Mouse (Mus musculus): ENCODE results near the gene Dnah5. TPM values are rescaled to one million over a fixed set of nuclear protein-coding genes. Genes with fewer than 3 reads are reported as not detected.
"Not testable (repeated sequence)": the region's sequence is repeated elsewhere in the genome, so short reads cannot be mapped to it uniquely, and the experiment has no call there.

Gene Dnah5
- polyA plus RNA-seq, 1 experiment from 2014 or later, result 0.14 TPM

DNA sequence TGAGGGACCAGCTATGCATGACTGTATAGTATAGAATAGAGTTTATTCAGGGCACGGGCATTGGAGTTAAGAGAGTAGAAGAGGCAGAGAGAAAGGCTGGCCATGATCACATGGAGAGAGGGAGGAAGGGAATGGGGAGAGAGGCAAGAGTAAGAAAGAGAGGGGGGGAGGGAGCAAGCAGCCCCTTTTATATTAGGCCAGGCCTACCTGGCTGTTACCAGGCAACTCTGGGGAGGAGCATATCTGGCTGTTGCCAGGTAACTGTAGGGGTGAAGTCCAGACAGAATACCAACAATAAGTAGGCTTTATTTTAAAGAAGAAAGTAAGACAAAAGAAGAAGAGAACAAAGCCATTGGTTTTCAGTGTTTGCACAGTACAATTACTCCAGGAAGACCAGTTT lies 194.9 kb downstream of the Dnah5 start:
- no peak overlapping the region for H3K4me2 ChIP-seq
- H3K9me3 ChIP-seq, result no peaks in the 10 kb centered on the region
- 0 out of 2 replicates have a peak, but pooled peaks cover 4% of the 10 kb centered on the region for H3K4me1 ChIP-seq (replicated peaks)
- no peak for ATAC-seq (ENCODE audit: low FRiP score, low read depth)
- no peak overlapping the region for H3K27ac ChIP-seq (replicated peaks)
- H3K27me3 ChIP-seq, result no peaks in the 10 kb centered on the region
- no peaks in the 10 kb centered on the region for H3K36me3 ChIP-seq
- 42% methylated on average over 1 of the region's 1 CpGs for WGBS
- H3K4me3 ChIP-seq, result no peak overlapping the region
- H3K9ac ChIP-seq, result no peak overlapping the region

DNA sequence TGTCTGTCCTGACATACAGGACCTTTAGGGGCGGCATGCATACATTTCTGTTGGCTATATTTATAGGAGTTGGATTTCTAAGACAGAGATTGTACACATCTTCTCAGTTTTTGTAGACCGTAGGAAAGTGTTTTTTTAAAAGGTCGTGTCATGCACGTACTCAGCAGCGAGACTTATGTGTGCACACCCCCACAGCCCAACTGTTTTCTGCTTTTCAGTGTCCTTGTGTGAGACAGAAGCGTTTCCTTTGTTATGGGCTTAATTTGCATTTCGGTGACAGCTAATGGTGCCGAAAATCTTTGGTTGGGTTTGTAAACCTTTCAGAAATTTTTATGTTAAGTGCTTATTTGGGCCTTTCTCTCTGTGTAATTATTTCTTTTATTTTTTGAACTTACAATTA lies 195.7 kb downstream of the Dnah5 start:
- H3K4me3 ChIP-seq, result no peak overlapping the region
- 36% methylated on average over 8 of the region's 8 CpGs for WGBS
- ATAC-seq (ENCODE audit: low FRiP score, low read depth), result no peak

DNA sequence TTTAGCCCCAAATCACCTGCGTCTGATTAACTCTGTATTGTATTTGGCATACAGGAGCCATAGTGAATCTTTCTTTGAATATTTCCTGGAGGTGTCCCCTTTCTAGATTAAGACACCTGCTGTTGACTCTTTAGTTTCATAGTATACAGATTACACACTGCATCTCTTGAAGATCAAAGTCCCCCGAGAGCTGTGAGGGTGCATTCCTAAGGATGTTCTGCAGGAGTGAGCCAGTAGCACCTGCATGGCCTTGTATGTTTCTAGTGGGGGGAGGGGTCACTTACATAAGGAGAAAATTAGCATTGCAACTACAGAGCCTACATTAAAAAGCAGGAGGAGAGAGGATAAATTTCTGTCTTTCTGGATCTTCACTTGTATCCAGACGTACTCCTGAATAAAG lies 201.1 kb downstream of the Dnah5 start:
- no peak overlapping the region for H3K27ac ChIP-seq (replicated peaks)
- no peak for ATAC-seq (ENCODE audit: low FRiP score, low read depth)
- no peak overlapping the region for H3K4me2 ChIP-seq
- no peaks in the 10 kb centered on the region for H3K4me1 ChIP-seq (replicated peaks)
- WGBS, result 77% methylated on average over 3 of the region's 3 CpGs
- no peak overlapping the region for H3K9ac ChIP-seq
- H3K27me3 ChIP-seq, result no peaks in the 10 kb centered on the region
- H3K4me3 ChIP-seq, result no peak overlapping the region
- H3K9me3 ChIP-seq, result no peaks in the 10 kb centered on the region
- no peaks in the 10 kb centered on the region for H3K36me3 ChIP-seq

More for the DNA sequence above, 195.7 kb downstream of the Dnah5 start:
- no peaks in the 10 kb centered on the region for H3K27me3 ChIP-seq
- no peak overlapping the region for H3K4me2 ChIP-seq
- 0 out of 2 replicates have a peak, but pooled peaks cover 4% of the 10 kb centered on the region for H3K4me1 ChIP-seq (replicated peaks)
- H3K9ac ChIP-seq, result no peak overlapping the region
- H3K36me3 ChIP-seq, result no peaks in the 10 kb centered on the region
- H3K27ac ChIP-seq (replicated peaks), result no peak overlapping the region
- no peaks in the 10 kb centered on the region for H3K9me3 ChIP-seq

DNA sequence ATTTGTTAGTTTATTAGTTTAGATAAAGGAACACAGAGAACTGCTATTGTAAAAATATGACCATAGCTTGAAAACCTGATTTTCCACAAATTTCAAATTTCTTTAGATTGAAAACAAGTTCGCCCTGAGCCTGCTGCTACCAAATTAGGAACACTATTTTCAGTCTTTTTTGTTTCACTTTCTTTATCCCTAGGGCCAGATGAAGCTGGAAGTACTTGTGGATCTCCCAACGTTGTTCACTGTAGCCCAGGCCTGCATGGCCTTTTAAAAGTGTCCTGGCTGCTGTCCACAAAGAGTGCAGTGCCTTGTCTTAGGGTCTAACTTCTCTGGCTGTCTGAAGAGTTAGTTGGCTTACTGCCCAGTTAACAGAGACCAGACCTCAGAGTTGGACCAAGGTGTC lies 201.6 kb downstream of the Dnah5 start:
- Histone ChIP-seq H3K9ac (no peak overlapping the region), H3K36me3 (no peaks in the 10 kb centered on the region), H3K4me2 (no peak overlapping the region), H3K27me3 (no peaks in the 10 kb centered on the region), H3K9me3 (no peaks in the 10 kb centered on the region), H3K4me1 (replicated peaks) (no peaks in the 10 kb centered on the region), H3K27ac (replicated peaks) (no peak overlapping the region), H3K4me3 (no peak overlapping the region)
- 71% methylated on average over 2 of the region's 2 CpGs for WGBS
- no peak for ATAC-seq (ENCODE audit: low FRiP score, low read depth)

DNA sequence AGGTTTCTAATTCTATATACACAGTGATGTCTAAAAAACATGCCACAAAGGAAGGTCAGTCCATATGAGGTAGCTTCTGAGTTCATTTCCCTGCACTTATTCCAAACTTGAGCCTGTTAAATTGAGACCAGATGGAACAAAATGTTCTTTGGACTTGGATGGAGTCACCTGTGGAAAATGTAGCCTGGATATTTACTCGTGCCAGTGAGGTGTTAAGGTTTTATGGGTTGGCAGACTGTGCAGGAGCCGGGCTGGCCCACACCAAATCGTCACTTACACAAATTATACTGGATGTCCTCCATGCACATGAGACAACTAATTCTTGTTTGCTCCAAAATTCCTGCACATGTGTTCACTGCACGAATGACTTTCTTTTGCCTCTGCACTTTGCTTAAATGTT lies 236.2 kb downstream of the Dnah5 start:
- no peak for ATAC-seq (ENCODE audit: low FRiP score, low read depth)
- no peak overlapping the region for H3K4me3 ChIP-seq
- H3K4me1 ChIP-seq (replicated peaks), result no peaks in the 10 kb centered on the region
- H3K4me2 ChIP-seq, result no peak overlapping the region
- H3K27me3 ChIP-seq, result no peaks in the 10 kb centered on the region
- H3K27ac ChIP-seq (replicated peaks), result no peak overlapping the region
- no peaks in the 10 kb centered on the region for H3K36me3 ChIP-seq
- H3K9me3 ChIP-seq, result no peaks in the 10 kb centered on the region
- WGBS, result 86% methylated on average over 4 of the region's 4 CpGs
- H3K9ac ChIP-seq, result no peak overlapping the region

DNA sequence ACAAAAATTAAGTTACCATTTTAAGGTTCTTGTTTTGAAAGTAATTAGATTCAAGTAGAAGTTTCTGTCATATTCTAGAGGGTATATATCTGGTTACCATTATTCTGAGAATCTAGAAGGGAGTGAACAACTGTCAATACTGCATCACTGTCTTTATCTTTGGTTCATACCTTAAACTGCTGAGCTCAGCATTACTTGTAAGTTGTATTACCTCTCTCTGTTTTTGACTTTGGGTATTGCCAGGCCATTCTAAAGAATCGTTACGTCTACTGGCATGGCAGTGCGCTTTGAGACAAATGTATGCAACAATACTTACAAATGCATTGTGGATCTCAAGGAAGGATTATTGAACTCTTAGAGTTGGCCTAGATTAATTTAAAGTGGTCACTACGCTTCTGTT lies 240.9 kb downstream of the Dnah5 start:
- no peaks in the 10 kb centered on the region for H3K27me3 ChIP-seq

DNA sequence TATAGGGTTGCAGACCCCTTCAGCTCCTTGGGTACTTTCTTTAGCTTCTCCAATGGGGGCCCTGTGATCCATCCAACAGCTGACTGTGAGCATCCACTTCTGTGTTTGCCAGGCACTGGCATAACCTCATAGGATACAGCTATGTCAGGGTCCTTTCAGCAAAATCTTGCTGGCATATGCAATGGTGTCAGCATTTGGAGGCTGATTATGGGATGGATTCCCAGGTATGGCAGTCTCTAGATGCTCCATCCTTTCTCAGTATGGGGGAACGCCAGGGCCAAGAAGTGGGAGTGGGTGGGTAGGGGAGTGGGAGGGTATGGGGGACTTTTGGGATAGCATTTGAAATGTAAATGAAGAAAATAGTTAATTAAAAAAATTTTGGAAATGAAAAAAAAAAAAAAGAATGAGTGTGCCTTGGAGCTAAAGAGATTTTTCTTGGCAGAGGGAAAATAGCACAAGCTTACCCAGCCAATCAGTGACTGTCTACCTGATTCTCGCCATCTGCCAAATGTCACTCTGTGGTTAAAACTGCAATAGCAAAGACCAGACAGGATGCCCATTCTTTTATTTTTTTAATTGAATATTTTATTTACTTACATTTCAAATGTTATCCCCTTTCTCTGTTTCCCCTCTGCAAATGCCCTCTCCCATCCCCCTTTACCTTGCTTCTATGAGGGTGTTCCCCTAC lies 257.7 kb downstream of the Dnah5 start:
- H3K9me3 ChIP-seq; H3K4me3 ChIP-seq; H3K36me3 ChIP-seq; H3K4me1 ChIP-seq (replicated peaks); H3K27ac ChIP-seq (replicated peaks); H3K4me2 ChIP-seq; H3K9ac ChIP-seq; H3K27me3 ChIP-seq; ATAC-seq (ENCODE audit: low FRiP score, low read depth): not testable (repeated sequence)
- WGBS, result 92% methylated on average over 2 of the region's 2 CpGs

More for the DNA sequence above, 240.9 kb downstream of the Dnah5 start:
- no peaks in the 10 kb centered on the region for H3K36me3 ChIP-seq
- no peaks in the 10 kb centered on the region for H3K4me1 ChIP-seq (replicated peaks)
- 97% methylated on average over 4 of the region's 4 CpGs for WGBS
- H3K27ac ChIP-seq (replicated peaks), result no peak overlapping the region
- no peak overlapping the region for H3K4me3 ChIP-seq
- no peak overlapping the region for H3K4me2 ChIP-seq
- no peak for ATAC-seq (ENCODE audit: low FRiP score, low read depth)
- no peak overlapping the region for H3K9ac ChIP-seq
- no peaks in the 10 kb centered on the region for H3K9me3 ChIP-seq

DNA sequence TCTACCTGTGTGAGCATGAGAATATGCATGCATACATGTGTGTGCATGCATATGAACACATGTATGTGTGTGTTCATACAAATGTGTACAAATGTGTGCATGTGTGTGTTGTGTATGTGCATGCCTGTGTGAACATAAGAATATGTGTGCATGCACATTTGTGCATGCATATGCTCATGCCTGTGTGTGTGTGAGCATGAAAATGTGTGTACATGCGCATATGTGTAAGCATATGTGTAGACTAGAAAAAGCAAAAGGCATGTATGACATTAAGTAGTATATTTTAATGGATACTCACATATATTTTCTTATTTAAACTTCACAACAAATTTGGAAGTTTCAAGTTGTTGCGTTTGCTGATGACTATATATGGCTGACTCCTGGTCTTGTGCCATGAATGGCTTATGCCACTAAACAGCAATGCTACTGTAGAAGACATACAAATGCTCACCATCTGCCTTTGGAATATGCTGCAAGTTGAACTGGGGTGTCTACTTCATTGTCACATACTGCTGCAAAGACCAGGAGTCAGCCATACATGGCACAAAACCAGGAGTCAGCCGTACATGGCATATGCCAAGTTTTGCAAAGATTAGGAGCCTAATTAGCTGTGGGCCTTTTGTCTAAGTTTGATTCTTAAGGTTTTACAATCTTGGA lies 263.2 kb downstream of the Dnah5 start:
- no peaks in the 10 kb centered on the region for H3K36me3 ChIP-seq
- no peak overlapping the region for H3K27ac ChIP-seq (replicated peaks)
- H3K27me3 ChIP-seq, result no peaks in the 10 kb centered on the region
- no peaks in the 10 kb centered on the region for H3K9me3 ChIP-seq
- WGBS, result 88% methylated on average over 3 of the region's 3 CpGs
- no peak overlapping the region for H3K4me2 ChIP-seq
- H3K9ac ChIP-seq, result no peak overlapping the region
- no peak for ATAC-seq (ENCODE audit: low FRiP score, low read depth)
- no peak overlapping the region for H3K4me3 ChIP-seq
- no peaks in the 10 kb centered on the region for H3K4me1 ChIP-seq (replicated peaks)

DNA sequence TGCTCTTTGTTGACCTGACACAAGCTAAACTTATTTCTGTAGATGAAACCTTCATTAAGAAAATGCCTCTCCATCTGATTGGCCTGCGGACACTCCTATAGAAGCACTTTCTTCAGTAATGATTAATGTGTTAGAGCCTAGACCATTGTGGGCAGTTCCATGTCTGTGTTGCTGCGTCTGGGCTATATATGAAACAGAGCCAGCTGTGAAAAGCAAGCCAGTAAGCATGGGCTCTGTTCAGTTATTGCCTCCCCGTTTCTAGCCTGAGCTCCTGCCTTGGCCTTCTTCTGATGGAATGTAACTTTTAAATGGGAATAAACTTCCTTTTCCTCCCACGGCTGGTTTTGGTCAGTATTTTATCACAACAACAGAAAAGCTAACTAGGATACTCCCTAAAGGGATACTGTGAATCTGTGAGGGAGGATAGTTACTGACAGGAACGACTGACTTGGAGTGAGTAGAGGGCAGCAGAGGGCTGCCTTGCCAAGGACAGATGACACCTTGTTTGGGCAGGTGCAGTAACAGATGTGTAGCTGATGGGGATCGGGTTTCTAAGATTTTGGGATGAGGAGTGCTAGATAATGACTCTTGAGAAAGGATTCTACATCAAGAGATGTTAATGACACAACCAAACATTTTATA lies 270.3 kb downstream of the Dnah5 start:
- Histone ChIP-seq H3K27ac (replicated peaks) (no peak overlapping the region), H3K27me3 (no peaks in the 10 kb centered on the region), H3K4me1 (replicated peaks) (no peaks in the 10 kb centered on the region), H3K4me2 (no peak overlapping the region), H3K9me3 (no peaks in the 10 kb centered on the region), H3K9ac (no peak overlapping the region), H3K4me3 (no peak overlapping the region), H3K36me3 (no peaks in the 10 kb centered on the region)
- no peak for ATAC-seq (ENCODE audit: low FRiP score, low read depth)
- 75% methylated on average over 6 of the region's 6 CpGs for WGBS

DNA sequence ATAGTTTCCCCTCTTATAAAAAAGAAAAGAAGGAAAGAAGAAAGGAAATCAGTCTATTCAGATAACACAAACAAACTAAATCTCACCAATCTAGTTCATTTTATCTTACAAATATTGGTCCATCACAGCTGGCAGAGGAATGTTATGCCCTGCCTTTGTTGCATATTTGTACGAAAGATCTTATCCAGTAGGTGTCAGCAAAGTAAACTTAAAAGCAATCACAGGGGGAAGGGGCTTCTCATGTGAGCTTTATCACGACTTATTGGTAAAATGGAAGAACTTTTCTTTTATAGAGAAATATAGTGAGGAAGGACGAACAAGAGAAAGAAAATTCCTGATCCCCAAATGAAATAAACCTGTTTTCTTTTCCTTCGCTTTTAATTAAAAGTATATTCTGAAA lies 299.3 kb downstream of the Dnah5 start:
- WGBS, result 53% methylated on average over 4 of the region's 4 CpGs
- no peaks in the 10 kb centered on the region for H3K36me3 ChIP-seq

DNA sequence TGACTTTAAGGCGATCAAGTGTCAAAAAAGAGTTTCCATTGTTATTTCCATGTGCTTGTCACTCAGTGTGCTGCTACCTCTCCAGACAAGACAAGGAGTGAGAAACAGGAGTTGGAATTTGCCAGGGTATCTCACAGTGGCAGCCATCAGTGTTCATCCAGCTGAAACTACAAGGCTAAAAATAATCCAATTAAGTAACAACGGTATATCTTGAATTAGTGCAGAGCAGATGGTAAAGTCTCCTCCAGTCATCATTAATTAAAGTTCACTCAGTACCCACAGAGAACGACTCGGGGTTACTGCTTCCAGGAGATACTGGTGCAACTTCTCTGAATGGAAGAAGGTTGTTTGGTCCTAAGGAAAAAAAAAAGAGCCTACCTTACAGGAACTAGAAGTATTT lies 311.6 kb downstream of the Dnah5 start:
- Histone ChIP-seq H3K27me3 (no peaks in the 10 kb centered on the region), H3K36me3 (no peaks in the 10 kb centered on the region), H3K4me1 (replicated peaks) (no peaks in the 10 kb centered on the region), H3K9ac (no peak overlapping the region), H3K4me3 (no peak overlapping the region), H3K27ac (replicated peaks) (no peak overlapping the region), H3K4me2 (no peak overlapping the region), H3K9me3 (no peaks in the 10 kb centered on the region)
- 52% methylated on average over 4 of the region's 4 CpGs for WGBS
- ATAC-seq (ENCODE audit: low FRiP score, low read depth), result peak; percentile 61; the same call in 1 of the 2 replicates

More for the DNA sequence above, 299.3 kb downstream of the Dnah5 start:
- no peaks in the 10 kb centered on the region for H3K27me3 ChIP-seq
- H3K4me3 ChIP-seq, result no peak overlapping the region
- ATAC-seq (ENCODE audit: low FRiP score, low read depth), result no peak
- H3K9ac ChIP-seq, result no peak overlapping the region
- no peaks in the 10 kb centered on the region for H3K9me3 ChIP-seq
- H3K27ac ChIP-seq (replicated peaks), result no peak overlapping the region
- H3K4me2 ChIP-seq, result no peak overlapping the region
- no peaks in the 10 kb centered on the region for H3K4me1 ChIP-seq (replicated peaks)

Measured in hindbrain, embryonic 15.5 days (tissue).